Mouse (Mus musculus) MEL (cell line): Measurements from ENCODE around the gene Cd5.

Source experiments
- CTCF ChIP-seq, 3 experiments: IDR thresholded peaks in 2 of 3; conservative IDR thresholded peaks in 1 of 3; 2 replicates each; pipeline ENCODE4 v1.5.1; 2011 to 2012; ENCODE audit warnings: low read length in 3 of 3, low read depth in 2 of 3, mild to moderate bottlenecking in 2 of 3, improper control_type of control experiment in 1 of 3, inconsistent platforms in 1 of 3, mixed read lengths in 1 of 3, moderate library complexity in 1 of 3; ENCODE audit not compliant: control insufficient read depth in 1 of 3, insufficient read depth in 1 of 3, poor library complexity in 1 of 3, severe bottlenecking in 1 of 3
- ELF1 ChIP-seq: IDR thresholded peaks from 2 replicates; pipeline ENCODE4 v1.6.1; 2014; ENCODE audit warnings: low read depth, mild to moderate bottlenecking, inconsistent platforms, low read length, improper control_type of control experiment, moderate library complexity

DNA sequence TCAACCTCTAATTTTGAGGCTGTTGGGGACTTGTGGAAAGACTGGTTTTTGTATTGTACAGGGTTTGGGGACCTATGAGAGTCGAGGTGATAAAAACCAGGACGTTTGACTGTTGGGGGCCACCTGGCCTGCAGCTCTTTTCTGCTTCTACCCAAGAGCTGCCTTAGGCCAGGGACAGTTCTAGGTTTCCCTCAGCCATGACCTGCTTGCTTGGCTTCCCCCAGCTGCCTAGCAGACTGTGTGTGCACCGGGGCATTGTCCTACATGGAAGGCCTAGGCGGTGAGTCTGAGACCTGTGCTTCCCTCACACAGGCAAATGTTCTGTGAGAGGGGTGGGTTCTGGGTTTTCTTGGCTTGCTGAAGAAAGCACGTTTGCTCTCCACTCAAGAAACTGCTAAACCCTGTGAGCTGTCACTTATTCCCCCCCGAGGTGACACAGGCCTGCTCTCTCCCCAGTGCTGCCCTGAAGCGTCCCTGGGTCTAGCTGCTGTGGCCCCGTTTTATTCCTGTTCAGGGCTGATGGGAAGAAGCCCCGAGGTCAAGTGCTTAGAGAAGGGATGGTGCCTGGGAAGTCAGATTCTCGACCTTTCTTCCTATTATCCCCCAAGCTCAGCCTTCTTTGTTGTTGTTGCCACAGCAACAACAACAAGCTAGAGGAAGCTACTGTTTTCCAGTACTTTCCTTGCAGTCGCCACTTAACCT lies 9.8 kb upstream of the Cd5 start:
- TF ChIP-seq CTCF (IDR thresholded peaks at IDR 0.05 in 2 of 3, conservative IDR thresholded peaks at IDR 0.05 in 1 of 3; ENCODE audit: control insufficient read depth in 1 of 3, insufficient read depth in 1 of 3, low read depth in 2 of 3, low read length in 3 of 3, poor library complexity in 1 of 3, severe bottlenecking in 1 of 3) = no peak
- no peak for TF ChIP-seq ELF1
